Mouse (Mus musculus) G1E (cell line): Measurements from ENCODE around the gene Krtap13-1.

Experiments
- CTCF ChIP-seq: IDR thresholded peaks from 2 replicates; pipeline ENCODE4 v1.5.1; 2012; ENCODE audit warnings: low read depth, low read length, inconsistent platforms, mixed read lengths
- GATA1 ChIP-seq: IDR thresholded peaks from 2 replicates; pipeline ENCODE4 v1.6.1; 2012; ENCODE audit warnings: borderline replicate concordance, low read length, inconsistent platforms, mixed read lengths
- TAL1 ChIP-seq: conservative IDR thresholded peaks from 2 replicates; pipeline ENCODE4 v1.6.1; 2012; ENCODE audit warnings: low read depth, low read length, inconsistent platforms, mixed read lengths

GRCm38 (mm10) chr16:88774106-88774505 is 45.4 kb downstream of the Krtap13-1 start, which contains the start of gene 2310057N15Rik:
- no peak for TF ChIP-seq CTCF
- TF ChIP-seq GATA1: no peak
- TF ChIP-seq TAL1: no peak
